Mouse (Mus musculus): ENCODE measurements around the gene Gm20604. TPM values are rescaled to one million over a fixed set of nuclear protein-coding genes. Genes with fewer than 3 reads are reported as not detected.

Gene Gm20604
- polyA plus RNA-seq, 1 experiment, result 3.5 TPM

- no peak for TF ChIP-seq CTCF (conservative IDR thresholded peaks at IDR 0.05; ENCODE audit: insufficient read depth, insufficient read length, low read depth, low read length)
- TF ChIP-seq POLR2A (IDR thresholded peaks at IDR 0.05; ENCODE audit: low read depth, low read length), result no peak
- Histone ChIP-seq H3K4me3 (ENCODE audit: insufficient read depth, low read depth, low read length) (no peak overlapping the region), H3K27me3 (replicated peaks; ENCODE audit: control insufficient read depth, insufficient read depth, low read length) (no peaks in the 10 kb centered on the region), H3K36me3 (ENCODE audit: control insufficient read depth, insufficient read depth, low read length) (no peaks in the 10 kb centered on the region), H3K27ac (ENCODE audit: insufficient read depth, low read depth, low read length) (no peak overlapping the region), H3K4me1 (ENCODE audit: control insufficient read depth, insufficient read depth, low read length) (no peaks in the 10 kb centered on the region)
- WGBS, result 88% methylated on average over 5 of the region's 5 CpGs
- no peak for DNase-seq
These were observed 48.6 kb downstream of the Gm20604 start for GRCm38 (mm10) chr12:102709896-102710295.

- peak; percentile 17 for DNase-seq
- Histone ChIP-seq H3K4me3 (ENCODE audit: insufficient read depth, low read depth, low read length) (no peak overlapping the region), H3K36me3 (ENCODE audit: control insufficient read depth, insufficient read depth, low read length) (no peaks in the 10 kb centered on the region), H3K4me1 (ENCODE audit: control insufficient read depth, insufficient read depth, low read length) (0 out of 2 replicates have a peak, but pooled peaks cover 3% of the 10 kb centered on the region), H3K27ac (ENCODE audit: insufficient read depth, low read depth, low read length) (no peak overlapping the region), H3K27me3 (replicated peaks; ENCODE audit: control insufficient read depth, insufficient read depth, low read length) (no peaks in the 10 kb centered on the region)
- WGBS, result 58% methylated on average over 11 of the region's 11 CpGs
- TF ChIP-seq POLR2A (IDR thresholded peaks at IDR 0.05; ENCODE audit: low read depth, low read length) (no peak), CTCF (conservative IDR thresholded peaks at IDR 0.05; ENCODE audit: insufficient read depth, insufficient read length, low read depth, low read length) (peak; percentile 45; the same call in 1 of the 2 replicates)
These were observed 50.3 kb downstream of the Gm20604 start for GRCm38 (mm10) chr12:102708220-102708619.

GRCm38 (mm10) chr12:102706833-102707463 lies 51.5 kb downstream of the Gm20604 start:
- Histone ChIP-seq H3K27ac (ENCODE audit: insufficient read depth, low read depth, low read length) (no peak overlapping the region), H3K27me3 (replicated peaks; ENCODE audit: control insufficient read depth, insufficient read depth, low read length) (no peaks in the 10 kb centered on the region), H3K4me3 (ENCODE audit: insufficient read depth, low read depth, low read length) (no peak overlapping the region), H3K4me1 (ENCODE audit: control insufficient read depth, insufficient read depth, low read length) (0 out of 2 replicates have a peak, but pooled peaks cover 7% of the 10 kb centered on the region), H3K36me3 (ENCODE audit: control insufficient read depth, insufficient read depth, low read length) (no peaks in the 10 kb centered on the region)
- DNase-seq, result no peak
- no peak for TF ChIP-seq CTCF (conservative IDR thresholded peaks at IDR 0.05; ENCODE audit: insufficient read depth, insufficient read length, low read depth, low read length)
- no peak for TF ChIP-seq POLR2A (IDR thresholded peaks at IDR 0.05; ENCODE audit: low read depth, low read length)
- 85% methylated on average over 10 of the region's 10 CpGs for WGBS

- H3K4me1 ChIP-seq (ENCODE audit: control insufficient read depth, insufficient read depth, low read length), result 0 out of 2 replicates have a peak, but pooled peaks cover 7% of the 10 kb centered on the region
- WGBS, result 79% methylated on average over 6 of the region's 6 CpGs
- no peaks in the 10 kb centered on the region for H3K36me3 ChIP-seq (ENCODE audit: control insufficient read depth, insufficient read depth, low read length)
- H3K27ac ChIP-seq (ENCODE audit: insufficient read depth, low read depth, low read length), result no peak overlapping the region
- DNase-seq, result no peak
- no peak overlapping the region for H3K4me3 ChIP-seq (ENCODE audit: insufficient read depth, low read depth, low read length)
- H3K27me3 ChIP-seq (replicated peaks; ENCODE audit: control insufficient read depth, insufficient read depth, low read length), result no peaks in the 10 kb centered on the region
- TF ChIP-seq POLR2A (IDR thresholded peaks at IDR 0.05; ENCODE audit: low read depth, low read length) (no peak), CTCF (conservative IDR thresholded peaks at IDR 0.05; ENCODE audit: insufficient read depth, insufficient read length, low read depth, low read length) (no peak)
These were observed 52.4 kb downstream of the Gm20604 start for GRCm38 (mm10) chr12:102705906-102706640.

GRCm38 (mm10) chr12:102705216-102705871 lies 53.1 kb downstream of the Gm20604 start:
- 0 out of 2 replicates have a peak, but pooled peaks cover 7% of the 10 kb centered on the region for H3K4me1 ChIP-seq (ENCODE audit: control insufficient read depth, insufficient read depth, low read length)
- H3K27ac ChIP-seq (ENCODE audit: insufficient read depth, low read depth, low read length), result peak overlapping the region; percentile 80
- TF ChIP-seq CTCF (conservative IDR thresholded peaks at IDR 0.05; ENCODE audit: insufficient read depth, insufficient read length, low read depth, low read length) (peak; percentile 63), POLR2A (IDR thresholded peaks at IDR 0.05; ENCODE audit: low read depth, low read length) (no peak)
- H3K27me3 ChIP-seq (replicated peaks; ENCODE audit: control insufficient read depth, insufficient read depth, low read length), result no peaks in the 10 kb centered on the region
- H3K4me3 ChIP-seq (ENCODE audit: insufficient read depth, low read depth, low read length), result peak overlapping the region; percentile 90
- WGBS, result 3% methylated on average over 45 of the region's 45 CpGs
- peak; percentile 86 for DNase-seq
- H3K36me3 ChIP-seq (ENCODE audit: control insufficient read depth, insufficient read depth, low read length), result no peaks in the 10 kb centered on the region

GRCm38 (mm10) chr12:102704457-102705198 lies 53.8 kb downstream of the Gm20604 start, which contains the start of gene Itpk1:
TSS of gene Itpk1 (minus strand) at chr12:102704930.
- Histone ChIP-seq H3K36me3 (ENCODE audit: control insufficient read depth, insufficient read depth, low read length) (no peaks in the 10 kb centered on the region), H3K27me3 (replicated peaks; ENCODE audit: control insufficient read depth, insufficient read depth, low read length) (no peaks in the 10 kb centered on the region), H3K4me3 (ENCODE audit: insufficient read depth, low read depth, low read length) (peak within 1 kb of the TSS; percentile 90), H3K27ac (ENCODE audit: insufficient read depth, low read depth, low read length) (peak within 1 kb of the TSS; percentile 80), H3K4me1 (ENCODE audit: control insufficient read depth, insufficient read depth, low read length) (0 out of 2 replicates have a peak, but pooled peaks cover 7% of the 10 kb centered on the region)
- WGBS, result 5% methylated on average over 99 of the region's 105 CpGs
- TF ChIP-seq POLR2A (IDR thresholded peaks at IDR 0.05; ENCODE audit: low read depth, low read length) (no peak), CTCF (conservative IDR thresholded peaks at IDR 0.05; ENCODE audit: insufficient read depth, insufficient read length, low read depth, low read length) (no peak)
- no peak for DNase-seq

Data from kidney, adult 2 months (tissue).